Mouse (Mus musculus): ENCODE data around the gene Stx8. TPM values are rescaled to one million over a fixed set of nuclear protein-coding genes. Genes with fewer than 3 reads are reported as not detected.

Stx8 gene
- polyA plus RNA-seq, 1 experiment from 2014 or later, result 64.2 TPM

GRCm38 (mm10) chr11:68223143-68223542 lies 257.1 kb downstream of the Stx8 start:
- H3K4me1 ChIP-seq (ENCODE audit: control insufficient read depth, insufficient read depth, low read length), result no peaks in the 10 kb centered on the region
- H3K36me3 ChIP-seq (ENCODE audit: control insufficient read depth, insufficient read depth, low read length), result no peaks in the 10 kb centered on the region
- H3K4me2 ChIP-seq (ENCODE audit: low read depth, low read length), result no peak overlapping the region
- WGBS, result 53% methylated on average over 13 of the region's 13 CpGs
- ATAC-seq, result no peak
- no peaks in the 10 kb centered on the region for H3K27me3 ChIP-seq (replicated peaks; ENCODE audit: control insufficient read depth, insufficient read depth, low read length)
- H3K27ac ChIP-seq (ENCODE audit: low read length), result no peak overlapping the region
- H3K9me3 ChIP-seq (ENCODE audit: control insufficient read depth, low read length), result no peaks in the 10 kb centered on the region
- no peak overlapping the region for H3K4me3 ChIP-seq (ENCODE audit: low read length)
- no peak overlapping the region for H3K9ac ChIP-seq (ENCODE audit: low read depth, low read length)

- 77% methylated on average over 5 of the region's 5 CpGs for WGBS
Observed at GRCm38 (mm10) chr11:68226654-68227057, 260.7 kb downstream of the Stx8 start.

GRCm38 (mm10) chr11:68227837-68228236 lies 261.8 kb downstream of the Stx8 start:
- Histone ChIP-seq H3K4me1 (ENCODE audit: control insufficient read depth, insufficient read depth, low read length) (peaks cover 3% of the 10 kb centered on the region; the same call in 1 of the 2 replicates), H3K27me3 (replicated peaks; ENCODE audit: control insufficient read depth, insufficient read depth, low read length) (no peaks in the 10 kb centered on the region), H3K9me3 (ENCODE audit: control insufficient read depth, low read length) (no peaks in the 10 kb centered on the region), H3K27ac (ENCODE audit: low read length) (no peak overlapping the region), H3K36me3 (ENCODE audit: control insufficient read depth, insufficient read depth, low read length) (no peaks in the 10 kb centered on the region), H3K4me2 (ENCODE audit: low read depth, low read length) (no peak overlapping the region), H3K9ac (ENCODE audit: low read depth, low read length) (no peak overlapping the region), H3K4me3 (ENCODE audit: low read length) (no peak overlapping the region)
- ATAC-seq, result no peak
- 91% methylated on average over 6 of the region's 6 CpGs for WGBS

More at GRCm38 (mm10) chr11:68226654-68227057, 260.7 kb downstream of the Stx8 start:
- Histone ChIP-seq H3K9ac (ENCODE audit: low read depth, low read length) (no peak overlapping the region), H3K4me3 (ENCODE audit: low read length) (no peak overlapping the region), H3K9me3 (ENCODE audit: control insufficient read depth, low read length) (no peaks in the 10 kb centered on the region), H3K36me3 (ENCODE audit: control insufficient read depth, insufficient read depth, low read length) (no peaks in the 10 kb centered on the region), H3K27me3 (replicated peaks; ENCODE audit: control insufficient read depth, insufficient read depth, low read length) (no peaks in the 10 kb centered on the region), H3K27ac (ENCODE audit: low read length) (no peak overlapping the region), H3K4me2 (ENCODE audit: low read depth, low read length) (no peak overlapping the region), H3K4me1 (ENCODE audit: control insufficient read depth, insufficient read depth, low read length) (peaks cover 3% of the 10 kb centered on the region; the same call in 1 of the 2 replicates)
- ATAC-seq, result no peak

DNA sequence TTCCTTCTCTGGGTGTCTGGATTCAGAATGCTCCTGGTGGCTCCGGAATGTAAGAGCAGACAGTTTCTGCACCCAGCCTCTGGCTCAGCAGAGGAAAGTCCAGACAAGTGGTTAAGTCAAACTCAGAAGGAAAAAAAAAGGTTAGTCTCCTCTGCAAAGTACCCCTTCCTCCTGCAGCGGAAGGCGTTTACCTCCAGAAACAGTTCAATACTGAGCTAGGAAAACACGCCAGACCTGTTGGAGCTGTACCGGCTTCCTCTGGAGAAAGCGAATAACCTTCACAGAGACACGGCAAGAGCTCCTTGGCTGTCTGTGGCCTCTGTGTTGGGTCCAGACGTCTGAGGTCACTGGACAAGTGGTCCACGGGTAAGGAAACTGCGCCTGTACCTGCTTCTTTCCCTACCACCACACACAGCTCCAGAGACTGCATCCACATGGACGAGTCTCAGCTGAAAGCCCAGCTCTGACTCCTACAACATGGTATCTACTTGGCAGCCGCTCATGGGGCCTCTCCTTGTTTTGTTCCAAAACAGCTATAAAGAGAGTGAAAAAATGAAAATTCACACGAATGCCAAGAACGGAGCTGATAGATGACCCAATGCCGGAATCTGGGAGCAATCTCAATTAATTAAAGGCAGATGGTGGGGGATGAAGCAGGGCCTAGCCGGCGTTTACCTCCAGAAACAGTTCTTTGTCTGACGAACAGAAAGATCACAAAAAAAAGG lies 263.1 kb downstream of the Stx8 start:
- H3K27me3 ChIP-seq (replicated peaks; ENCODE audit: control insufficient read depth, insufficient read depth, low read length), result no peaks in the 10 kb centered on the region
- no peak overlapping the region for H3K4me3 ChIP-seq (ENCODE audit: low read length)
- H3K9me3 ChIP-seq (ENCODE audit: control insufficient read depth, low read length), result no peaks in the 10 kb centered on the region
- no peak overlapping the region for H3K27ac ChIP-seq (ENCODE audit: low read length)
- peaks cover 3% of the 10 kb centered on the region; the same call in 1 of the 2 replicates for H3K4me1 ChIP-seq (ENCODE audit: control insufficient read depth, insufficient read depth, low read length)
- ATAC-seq, result 0 out of 2 replicates have a peak, but pooled peaks have one; percentile 38
- H3K36me3 ChIP-seq (ENCODE audit: control insufficient read depth, insufficient read depth, low read length), result no peaks in the 10 kb centered on the region
- WGBS, result 52% methylated on average over 18 of the region's 18 CpGs
- no peak overlapping the region for H3K4me2 ChIP-seq (ENCODE audit: low read depth, low read length)
- H3K9ac ChIP-seq (ENCODE audit: low read depth, low read length), result no peak overlapping the region

- Histone ChIP-seq H3K4me1 (ENCODE audit: control insufficient read depth, insufficient read depth, low read length) (peaks cover 3% of the 10 kb centered on the region; the same call in 1 of the 2 replicates), H3K9ac (ENCODE audit: low read depth, low read length) (no peak overlapping the region), H3K4me2 (ENCODE audit: low read depth, low read length) (no peak overlapping the region), H3K36me3 (ENCODE audit: control insufficient read depth, insufficient read depth, low read length) (no peaks in the 10 kb centered on the region), H3K9me3 (ENCODE audit: control insufficient read depth, low read length) (no peaks in the 10 kb centered on the region), H3K27me3 (replicated peaks; ENCODE audit: control insufficient read depth, insufficient read depth, low read length) (no peaks in the 10 kb centered on the region), H3K4me3 (ENCODE audit: low read length) (no peak overlapping the region), H3K27ac (ENCODE audit: low read length) (no peak overlapping the region)
- ATAC-seq, result no peak
- WGBS, result 96% methylated on average over 5 of the region's 5 CpGs
Observed at GRCm38 (mm10) chr11:68231558-68231957, 265.6 kb downstream of the Stx8 start.

GRCm38 (mm10) chr11:68233469-68233965 lies 267.5 kb downstream of the Stx8 start:
- Histone ChIP-seq H3K9me3 (ENCODE audit: control insufficient read depth, low read length) (no peaks in the 10 kb centered on the region), H3K27me3 (replicated peaks; ENCODE audit: control insufficient read depth, insufficient read depth, low read length) (no peaks in the 10 kb centered on the region), H3K9ac (ENCODE audit: low read depth, low read length) (no peak overlapping the region), H3K36me3 (ENCODE audit: control insufficient read depth, insufficient read depth, low read length) (no peaks in the 10 kb centered on the region), H3K4me3 (ENCODE audit: low read length) (no peak overlapping the region), H3K4me2 (ENCODE audit: low read depth, low read length) (no peak overlapping the region), H3K4me1 (ENCODE audit: control insufficient read depth, insufficient read depth, low read length) (peaks cover 3% of the 10 kb centered on the region; the same call in 1 of the 2 replicates), H3K27ac (ENCODE audit: low read length) (no peak overlapping the region)
- 83% methylated on average over 9 of the region's 9 CpGs for WGBS
- no peak for ATAC-seq

- no peaks in the 10 kb centered on the region for H3K4me1 ChIP-seq (ENCODE audit: control insufficient read depth, insufficient read depth, low read length)
- H3K36me3 ChIP-seq (ENCODE audit: control insufficient read depth, insufficient read depth, low read length), result no peaks in the 10 kb centered on the region
- H3K4me3 ChIP-seq (ENCODE audit: low read length), result no peak overlapping the region
- no peak overlapping the region for H3K9ac ChIP-seq (ENCODE audit: low read depth, low read length)
- no peak for ATAC-seq
- H3K27ac ChIP-seq (ENCODE audit: low read length), result no peak overlapping the region
- no peaks in the 10 kb centered on the region for H3K9me3 ChIP-seq (ENCODE audit: control insufficient read depth, low read length)
- WGBS, result 34% methylated on average over 5 of the region's 5 CpGs
- no peaks in the 10 kb centered on the region for H3K27me3 ChIP-seq (replicated peaks; ENCODE audit: control insufficient read depth, insufficient read depth, low read length)
- H3K4me2 ChIP-seq (ENCODE audit: low read depth, low read length), result no peak overlapping the region
Observed at GRCm38 (mm10) chr11:68239756-68240155, 273.8 kb downstream of the Stx8 start.

DNA sequence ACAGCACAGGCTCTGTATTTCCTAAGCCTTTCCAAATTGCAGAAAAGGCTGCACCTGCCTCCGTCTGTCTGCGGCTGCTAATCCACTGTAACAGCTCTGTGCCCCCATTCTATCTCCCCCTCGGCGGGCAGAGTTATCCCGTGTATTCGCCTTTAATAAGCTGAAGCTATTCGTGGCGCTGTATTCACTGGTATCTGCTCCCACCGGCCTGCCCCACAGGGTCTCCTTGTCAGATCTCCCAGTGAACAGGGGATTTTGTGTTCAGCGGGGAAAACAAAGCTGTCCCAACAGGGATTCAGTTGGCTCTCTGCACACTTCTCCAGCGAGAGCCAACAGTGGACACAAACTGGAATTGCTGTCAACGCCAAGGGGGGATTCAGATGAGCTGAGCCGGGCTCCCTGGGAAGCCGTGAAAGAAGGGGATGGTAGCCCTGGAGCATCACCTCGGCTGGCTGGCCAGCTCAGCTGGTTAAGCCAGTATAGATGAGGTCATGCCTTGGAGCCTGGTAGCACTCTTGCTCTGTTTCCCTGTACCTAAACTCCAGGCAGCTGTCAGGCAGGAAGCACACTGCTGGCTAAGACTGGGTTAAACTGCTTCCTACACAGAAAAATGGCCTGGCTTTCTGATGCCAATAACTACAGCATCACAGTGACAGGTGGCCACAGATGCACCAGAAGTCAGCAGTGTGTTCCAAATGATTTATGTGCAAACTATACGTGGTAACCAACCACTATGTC lies 278.4 kb downstream of the Stx8 start:
- Histone ChIP-seq H3K4me1 (ENCODE audit: control insufficient read depth, insufficient read depth, low read length) (no peaks in the 10 kb centered on the region), H3K4me3 (ENCODE audit: low read length) (no peak overlapping the region), H3K4me2 (ENCODE audit: low read depth, low read length) (no peak overlapping the region), H3K9me3 (ENCODE audit: control insufficient read depth, low read length) (no peaks in the 10 kb centered on the region), H3K36me3 (ENCODE audit: control insufficient read depth, insufficient read depth, low read length) (no peaks in the 10 kb centered on the region), H3K9ac (ENCODE audit: low read depth, low read length) (no peak overlapping the region), H3K27ac (ENCODE audit: low read length) (no peak overlapping the region), H3K27me3 (replicated peaks; ENCODE audit: control insufficient read depth, insufficient read depth, low read length) (no peaks in the 10 kb centered on the region)
- WGBS, result 79% methylated on average over 16 of the region's 16 CpGs
- ATAC-seq, result no peak

- Histone ChIP-seq H3K27ac (ENCODE audit: low read length) (no peak overlapping the region), H3K9me3 (ENCODE audit: control insufficient read depth, low read length) (no peaks in the 10 kb centered on the region), H3K4me3 (ENCODE audit: low read length) (no peak overlapping the region), H3K4me1 (ENCODE audit: control insufficient read depth, insufficient read depth, low read length) (no peaks in the 10 kb centered on the region), H3K9ac (ENCODE audit: low read depth, low read length) (no peak overlapping the region), H3K4me2 (ENCODE audit: low read depth, low read length) (no peak overlapping the region), H3K36me3 (ENCODE audit: control insufficient read depth, insufficient read depth, low read length) (no peaks in the 10 kb centered on the region), H3K27me3 (replicated peaks; ENCODE audit: control insufficient read depth, insufficient read depth, low read length) (no peaks in the 10 kb centered on the region)
- no peak for ATAC-seq
- WGBS, result 85% methylated on average over 5 of the region's 5 CpGs
Observed at GRCm38 (mm10) chr11:68244992-68245261, 278.9 kb downstream of the Stx8 start.

Measured in intestine, embryonic 16.5 days (tissue).